Mouse (Mus musculus): Measurements from ENCODE around the gene Rab40b. TPM values are rescaled to one million over a fixed set of nuclear protein-coding genes. Genes with fewer than 3 reads are reported as not detected.
"Not testable (repeated sequence)": the region's sequence is repeated elsewhere in the genome, so short reads cannot be mapped to it uniquely, and the experiment has no call there.

The Rab40b gene
- polyA plus RNA-seq, 1 experiment from 2014 or later, result 7.3 TPM

DNA sequence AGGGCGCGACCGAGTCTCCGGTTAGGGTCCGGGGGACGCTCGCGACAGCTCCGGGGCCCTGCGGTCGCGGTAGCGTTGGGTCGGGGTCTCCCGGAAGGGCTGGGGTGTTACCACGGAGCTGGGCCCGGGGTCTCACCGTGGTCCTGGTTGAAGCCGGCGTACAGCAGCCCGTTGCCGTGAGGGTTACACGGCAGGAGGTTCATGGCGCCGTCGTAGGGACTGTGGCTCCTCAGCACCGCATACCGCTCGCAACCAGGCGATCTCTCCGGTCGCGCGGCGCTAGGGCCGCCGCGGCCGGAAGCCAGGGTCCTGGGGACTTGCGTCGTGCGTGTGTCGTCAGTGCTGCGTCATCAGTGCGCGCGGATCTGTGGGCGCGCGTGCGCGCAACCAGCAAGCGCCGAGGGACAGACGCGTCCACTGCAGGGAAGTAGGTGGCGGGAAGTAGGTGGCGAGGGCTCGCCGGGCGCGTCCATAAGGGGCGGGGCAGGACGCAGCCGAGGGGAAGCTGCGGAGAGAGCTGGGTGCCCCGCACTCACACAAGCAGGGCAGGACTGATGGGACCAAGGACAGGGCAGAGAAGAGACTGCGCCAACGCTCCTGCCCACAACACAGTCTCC is 33.9 kb downstream of the Rab40b start, which contains the start of gene Wdr45b:
TSS of gene Wdr45b (minus strand) at position 355 of the 617 bp plus-strand sequence.
- peak; percentile 96 for ATAC-seq (ENCODE audit: insufficient number of reproducible peaks, insufficient read depth, low FRiP score, low read depth)
- under 1% methylated on average over 69 of the region's 69 CpGs for WGBS
- Histone ChIP-seq H3K4me1 (ENCODE audit: control insufficient read depth, insufficient read depth, low read length) (peaks cover 15% of the 10 kb centered on the region; the same call in 1 of the 2 replicates), H3K9me3 (ENCODE audit: control insufficient read depth, low read depth, low read length) (no peaks in the 10 kb centered on the region), H3K4me3 (ENCODE audit: low read depth, low read length) (peak within 1 kb of the TSS; percentile 98), H3K27me3 (ENCODE audit: control insufficient read depth, insufficient read depth, low read length) (no peaks in the 10 kb centered on the region), H3K36me3 (ENCODE audit: control insufficient read depth, insufficient read depth, low read length) (no peaks in the 10 kb centered on the region; the same call in 1 of the 2 replicates), H3K9ac (replicated peaks; ENCODE audit: low read depth, low read length) (peak within 1 kb of the TSS; percentile 91), H3K27ac (ENCODE audit: low read length) (peak within 1 kb of the TSS; percentile 86), H3K4me2 (replicated peaks; ENCODE audit: low read depth, low read length) (peak within 1 kb of the TSS; percentile 89)

DNA sequence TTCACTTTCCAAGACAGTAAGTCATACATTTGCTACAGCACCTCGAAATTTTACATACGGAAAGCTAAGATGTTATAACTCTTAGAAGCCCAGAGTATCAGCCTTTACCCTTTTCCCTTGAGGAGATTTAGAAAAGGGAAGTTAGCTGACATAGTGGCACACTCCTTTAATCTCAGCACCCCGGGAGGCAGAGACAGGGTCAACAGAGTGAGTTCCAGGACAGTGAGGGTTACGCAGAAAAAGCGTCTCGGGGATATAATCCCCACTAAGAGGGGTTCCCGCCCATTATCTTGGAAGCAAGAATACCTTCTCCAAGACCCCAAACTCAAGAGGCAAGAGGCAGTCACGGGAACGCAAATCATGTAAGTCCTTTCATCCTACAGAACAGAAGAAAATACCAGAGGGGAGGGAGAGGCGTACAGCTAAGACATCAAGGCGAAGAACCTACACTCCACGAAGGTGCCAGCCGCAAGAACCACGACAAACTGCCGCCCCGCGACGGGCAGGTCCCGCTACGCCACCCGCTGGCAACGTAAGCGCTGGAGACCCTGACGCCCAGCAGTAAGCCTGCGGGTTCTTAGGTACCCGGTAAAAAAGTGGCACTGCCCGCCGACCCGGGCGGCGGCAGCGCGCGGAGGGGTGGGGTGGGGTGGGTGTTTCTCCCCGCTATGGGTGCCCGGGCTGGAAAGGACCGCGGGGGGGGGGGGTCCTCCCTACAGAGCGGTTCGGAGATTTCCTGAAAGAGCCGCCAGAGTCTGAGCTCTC is 34.5 kb downstream of the Rab40b start:
- H3K27me3 ChIP-seq (ENCODE audit: control insufficient read depth, insufficient read depth, low read length), result no peaks in the 10 kb centered on the region
- H3K27ac ChIP-seq (ENCODE audit: low read length), result peak overlapping the region; percentile 86
- WGBS, result 3% methylated on average over 40 of the region's 41 CpGs
- H3K9ac ChIP-seq (replicated peaks; ENCODE audit: low read depth, low read length), result peak overlapping the region; percentile 91
- peaks cover 15% of the 10 kb centered on the region; the same call in 1 of the 2 replicates for H3K4me1 ChIP-seq (ENCODE audit: control insufficient read depth, insufficient read depth, low read length)
- peak overlapping the region; percentile 98 for H3K4me3 ChIP-seq (ENCODE audit: low read depth, low read length)
- H3K36me3 ChIP-seq (ENCODE audit: control insufficient read depth, insufficient read depth, low read length), result no peaks in the 10 kb centered on the region; the same call in 1 of the 2 replicates
- peak; percentile 12; the same call in 1 of the 2 replicates for ATAC-seq (ENCODE audit: insufficient number of reproducible peaks, insufficient read depth, low FRiP score, low read depth)
- no peaks in the 10 kb centered on the region for H3K9me3 ChIP-seq (ENCODE audit: control insufficient read depth, low read depth, low read length)
- H3K4me2 ChIP-seq (replicated peaks; ENCODE audit: low read depth, low read length), result peak overlapping the region; percentile 68

GRCm38 (mm10) chr11:121348727-121349126 is 39.3 kb downstream of the Rab40b start:
- H3K4me3 ChIP-seq (ENCODE audit: low read depth, low read length); H3K4me2 ChIP-seq (replicated peaks; ENCODE audit: low read depth, low read length); H3K27me3 ChIP-seq (ENCODE audit: control insufficient read depth, insufficient read depth, low read length); ATAC-seq (ENCODE audit: insufficient number of reproducible peaks, insufficient read depth, low FRiP score, low read depth); H3K27ac ChIP-seq (ENCODE audit: low read length); H3K9me3 ChIP-seq (ENCODE audit: control insufficient read depth, low read depth, low read length); H3K9ac ChIP-seq (replicated peaks; ENCODE audit: low read depth, low read length): not testable (repeated sequence)
- H3K36me3 ChIP-seq (ENCODE audit: control insufficient read depth, insufficient read depth, low read length), result peaks cover 11% of the 10 kb centered on the region
- 90% methylated on average over 3 of the region's 3 CpGs for WGBS
- H3K4me1 ChIP-seq (ENCODE audit: control insufficient read depth, insufficient read depth, low read length), result peaks cover 10% of the 10 kb centered on the region; the same call in 1 of the 2 replicates

GRCm38 (mm10) chr11:121348166-121348565 is 39.9 kb downstream of the Rab40b start:
- Histone ChIP-seq H3K9me3 (ENCODE audit: control insufficient read depth, low read depth, low read length) (no peaks in the 10 kb centered on the region), H3K36me3 (ENCODE audit: control insufficient read depth, insufficient read depth, low read length) (peaks cover 13% of the 10 kb centered on the region), H3K4me1 (ENCODE audit: control insufficient read depth, insufficient read depth, low read length) (peaks cover 8% of the 10 kb centered on the region; the same call in 1 of the 2 replicates), H3K9ac (replicated peaks; ENCODE audit: low read depth, low read length) (no peak overlapping the region), H3K27me3 (ENCODE audit: control insufficient read depth, insufficient read depth, low read length) (no peaks in the 10 kb centered on the region), H3K27ac (ENCODE audit: low read length) (no peak overlapping the region), H3K4me3 (ENCODE audit: low read depth, low read length) (no peak overlapping the region), H3K4me2 (replicated peaks; ENCODE audit: low read depth, low read length) (no peak overlapping the region)
- ATAC-seq (ENCODE audit: insufficient number of reproducible peaks, insufficient read depth, low FRiP score, low read depth), result no peak
- 85% methylated on average over 2 of the region's 2 CpGs for whole genome bisulfite sequencing

DNA sequence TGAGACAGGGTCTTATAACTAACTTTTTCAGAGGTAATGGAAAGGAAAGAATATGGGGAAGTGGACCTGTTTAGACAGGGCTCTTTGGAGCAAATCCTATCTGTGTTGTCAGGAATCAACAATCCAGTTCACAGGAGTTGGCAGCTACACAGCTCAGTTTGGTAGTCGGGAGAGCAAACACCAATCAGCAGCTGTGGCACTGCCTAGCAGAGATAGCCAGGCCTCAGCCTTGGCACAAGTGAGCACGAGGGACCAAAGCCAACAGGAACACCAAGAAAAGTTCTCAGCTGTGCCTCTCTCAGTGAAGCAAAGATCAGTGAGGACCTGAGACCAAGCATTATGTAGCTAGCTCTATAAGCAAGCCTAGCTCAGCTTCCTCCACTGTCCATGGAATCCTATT is 41.0 kb downstream of the Rab40b start:
- Histone ChIP-seq H3K27me3 (ENCODE audit: control insufficient read depth, insufficient read depth, low read length) (no peaks in the 10 kb centered on the region), H3K4me2 (replicated peaks; ENCODE audit: low read depth, low read length) (no peak overlapping the region), H3K9me3 (ENCODE audit: control insufficient read depth, low read depth, low read length) (no peaks in the 10 kb centered on the region), H3K9ac (replicated peaks; ENCODE audit: low read depth, low read length) (no peak overlapping the region), H3K36me3 (ENCODE audit: control insufficient read depth, insufficient read depth, low read length) (peaks cover 13% of the 10 kb centered on the region), H3K27ac (ENCODE audit: low read length) (no peak overlapping the region), H3K4me1 (ENCODE audit: control insufficient read depth, insufficient read depth, low read length) (no peaks in the 10 kb centered on the region), H3K4me3 (ENCODE audit: low read depth, low read length) (no peak overlapping the region)
- 87% methylated on average over 2 of the region's 2 CpGs for WGBS
- no peak for ATAC-seq (ENCODE audit: insufficient number of reproducible peaks, insufficient read depth, low FRiP score, low read depth)

- no CpG with 5 or more reads among the region's 1 CpGs for WGBS
- not testable (repeated sequence) for H3K4me1 ChIP-seq (ENCODE audit: control insufficient read depth, insufficient read depth, low read length); H3K9me3 ChIP-seq (ENCODE audit: control insufficient read depth, low read depth, low read length); H3K4me2 ChIP-seq (replicated peaks; ENCODE audit: low read depth, low read length); H3K9ac ChIP-seq (replicated peaks; ENCODE audit: low read depth, low read length); H3K27ac ChIP-seq (ENCODE audit: low read length); H3K4me3 ChIP-seq (ENCODE audit: low read depth, low read length); H3K27me3 ChIP-seq (ENCODE audit: control insufficient read depth, insufficient read depth, low read length); ATAC-seq (ENCODE audit: insufficient number of reproducible peaks, insufficient read depth, low FRiP score, low read depth)
- H3K36me3 ChIP-seq (ENCODE audit: control insufficient read depth, insufficient read depth, low read length), result peaks cover 12% of the 10 kb centered on the region
Observed at GRCm38 (mm10) chr11:121342423-121342822, 45.6 kb downstream of the Rab40b start.

- Histone ChIP-seq H3K4me2 (replicated peaks; ENCODE audit: low read depth, low read length) (no peak overlapping the region), H3K27me3 (ENCODE audit: control insufficient read depth, insufficient read depth, low read length) (no peaks in the 10 kb centered on the region), H3K4me3 (ENCODE audit: low read depth, low read length) (no peak overlapping the region), H3K4me1 (ENCODE audit: control insufficient read depth, insufficient read depth, low read length) (no peaks in the 10 kb centered on the region), H3K9ac (replicated peaks; ENCODE audit: low read depth, low read length) (no peak overlapping the region), H3K27ac (ENCODE audit: low read length) (no peak overlapping the region), H3K9me3 (ENCODE audit: control insufficient read depth, low read depth, low read length) (no peaks in the 10 kb centered on the region), H3K36me3 (ENCODE audit: control insufficient read depth, insufficient read depth, low read length) (peaks cover 20% of the 10 kb centered on the region)
- WGBS, result 87% methylated on average over 1 of the region's 1 CpGs
- no peak for ATAC-seq (ENCODE audit: insufficient number of reproducible peaks, insufficient read depth, low FRiP score, low read depth)
Observed at GRCm38 (mm10) chr11:121340287-121340686, 47.8 kb downstream of the Rab40b start.

- no peak for ATAC-seq (ENCODE audit: insufficient number of reproducible peaks, insufficient read depth, low FRiP score, low read depth)
- WGBS, result 94% methylated on average over 1 of the region's 1 CpGs
Observed at GRCm38 (mm10) chr11:121339647-121340046, 48.4 kb downstream of the Rab40b start.

More at GRCm38 (mm10) chr11:121339647-121340046, 48.4 kb downstream of the Rab40b start:
- H3K9ac ChIP-seq (replicated peaks; ENCODE audit: low read depth, low read length), result no peak overlapping the region
- H3K27me3 ChIP-seq (ENCODE audit: control insufficient read depth, insufficient read depth, low read length), result no peaks in the 10 kb centered on the region
- no peaks in the 10 kb centered on the region for H3K9me3 ChIP-seq (ENCODE audit: control insufficient read depth, low read depth, low read length)
- no peak overlapping the region for H3K4me2 ChIP-seq (replicated peaks; ENCODE audit: low read depth, low read length)
- no peak overlapping the region for H3K27ac ChIP-seq (ENCODE audit: low read length)
- no peaks in the 10 kb centered on the region for H3K4me1 ChIP-seq (ENCODE audit: control insufficient read depth, insufficient read depth, low read length)
- H3K4me3 ChIP-seq (ENCODE audit: low read depth, low read length), result no peak overlapping the region
- peaks cover 27% of the 10 kb centered on the region for H3K36me3 ChIP-seq (ENCODE audit: control insufficient read depth, insufficient read depth, low read length)
